Mouse (Mus musculus): Measurements from ENCODE around the gene Tmem186. TPM values are rescaled to one million over a fixed set of nuclear protein-coding genes. Genes with fewer than 3 reads are reported as not detected.

Gene Tmem186
- total RNA-seq, 2 experiments from 2014 or later = 17.1 to 21.1 TPM

DNA sequence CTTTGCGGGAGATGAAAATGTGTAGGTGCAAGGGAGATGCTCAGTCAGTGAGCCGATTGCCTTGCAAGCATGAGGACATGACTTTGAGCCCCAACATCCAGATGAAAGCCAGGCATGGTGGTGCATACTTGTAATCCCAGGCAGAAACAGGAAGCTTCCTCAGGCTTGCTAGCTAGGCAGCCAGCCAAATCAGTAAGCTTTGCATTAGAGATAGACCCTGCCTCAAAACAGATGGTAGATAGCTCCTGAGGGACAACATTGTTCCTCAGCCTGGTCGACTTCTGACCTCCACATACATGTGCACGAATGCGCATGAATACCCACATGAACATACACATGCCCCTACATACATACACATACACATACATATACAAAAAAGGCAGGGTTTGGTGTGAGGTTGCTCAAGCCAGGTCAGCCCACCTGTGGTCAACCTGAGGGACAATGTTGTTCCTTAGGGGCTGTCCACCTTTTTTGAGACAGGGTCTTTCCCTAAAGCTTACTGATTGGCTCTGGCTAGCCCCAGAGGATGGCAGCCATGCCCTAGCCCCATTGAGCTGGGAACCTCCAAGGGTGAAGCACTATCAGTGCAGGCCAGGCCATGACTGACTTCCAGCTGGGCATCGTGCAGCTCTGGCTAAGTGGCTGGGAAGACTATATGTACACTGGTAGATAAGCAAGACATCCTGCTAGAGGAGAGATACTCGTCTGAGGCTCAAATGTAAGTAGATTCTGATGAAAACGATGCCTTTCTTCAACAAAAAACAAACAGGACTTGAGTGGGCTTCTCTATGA is 25.1 kb downstream of the Tmem186 start:
- DNase-seq = no peak

DNA sequence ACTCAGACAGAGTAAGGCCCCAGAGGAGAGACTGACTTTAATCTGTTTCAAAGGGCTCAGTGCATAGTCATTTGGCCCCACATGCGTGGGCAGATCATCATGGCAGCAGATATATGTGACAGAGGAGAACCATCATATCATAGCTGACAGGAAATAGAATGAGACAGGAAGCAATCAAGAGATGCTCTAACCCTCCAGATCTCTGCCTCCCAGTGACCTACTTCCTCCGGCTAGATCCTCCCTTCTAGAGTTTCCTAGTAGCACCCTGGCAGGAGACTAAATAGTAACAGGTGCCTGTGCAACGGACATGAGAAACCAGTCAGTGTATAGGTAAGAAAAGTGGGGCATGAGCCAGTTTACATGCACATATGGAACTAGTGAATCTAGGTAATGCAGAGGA is 27.1 kb downstream of the Tmem186 start:
- DNase-seq = no peak

DNA sequence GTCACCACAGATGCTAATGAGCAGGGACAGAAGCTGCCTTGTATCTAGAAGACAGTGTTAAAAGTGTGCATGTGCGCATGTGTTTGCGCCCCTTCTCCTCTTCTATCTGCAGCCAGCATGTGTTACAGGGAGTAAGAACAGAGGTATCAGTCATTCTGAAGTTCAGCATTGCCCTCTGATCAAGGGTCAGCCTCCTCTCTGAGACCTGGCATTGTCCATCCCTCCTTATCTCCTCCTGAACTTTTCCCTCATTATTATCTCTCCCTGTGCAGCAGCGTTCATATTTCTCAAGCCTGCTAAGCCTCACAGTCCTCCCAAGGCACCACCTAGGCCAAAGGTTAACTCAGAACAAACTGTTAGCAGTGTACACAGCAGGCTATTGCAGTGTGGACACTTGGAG is 33.7 kb downstream of the Tmem186 start:
- no peak for DNase-seq

GRCm38 (mm10) chr16:8597516-8597915 is 40.0 kb downstream of the Tmem186 start:
- no peak for DNase-seq

DNA sequence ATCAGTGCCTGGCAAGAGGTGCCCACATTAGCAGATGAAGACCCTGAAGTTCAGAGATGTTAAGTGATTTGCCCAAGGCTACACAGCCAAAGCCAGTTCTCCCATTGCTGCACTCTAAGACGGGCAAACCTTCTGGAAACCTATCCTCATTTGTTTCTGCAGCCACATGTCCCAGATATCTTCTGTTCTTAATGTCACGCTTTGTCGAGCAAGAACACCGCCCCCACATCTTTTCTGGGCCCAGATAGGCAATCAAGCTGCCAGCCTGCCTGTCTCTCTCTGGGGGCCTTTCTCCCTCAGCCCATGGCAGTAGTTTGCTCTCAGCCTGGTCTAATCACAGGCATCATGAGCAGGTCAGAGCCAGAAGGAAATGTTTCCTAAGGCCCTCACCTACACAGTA is 41.2 kb downstream of the Tmem186 start:
- DNase-seq = no peak

- DNase-seq = no peak
Measured at GRCm38 (mm10) chr16:8595411-8595810, 42.1 kb downstream of the Tmem186 start.

DNA sequence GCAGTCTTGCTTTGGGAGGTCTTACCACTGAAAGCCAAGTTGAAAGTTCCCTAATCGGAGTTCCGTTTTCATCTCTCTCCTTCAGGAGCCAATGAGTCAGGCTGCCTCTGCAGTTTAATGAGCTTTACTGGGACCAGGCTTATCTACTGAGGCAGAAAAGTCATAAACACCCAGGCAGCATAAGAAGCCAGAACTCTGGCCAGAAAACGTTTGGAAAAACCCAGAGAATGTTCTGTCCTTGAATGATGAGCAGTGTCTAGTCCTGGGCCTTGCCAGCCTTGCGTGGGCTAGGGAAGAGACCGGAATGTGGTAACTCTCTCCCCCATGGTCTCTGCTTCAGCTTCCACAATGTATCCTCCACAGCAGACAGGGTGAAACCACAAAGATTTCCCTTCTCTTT is 52.5 kb downstream of the Tmem186 start:
- DNase-seq = peak; percentile 21 to 24

- no peak for DNase-seq
Measured at GRCm38 (mm10) chr16:8584248-8584647, 53.3 kb downstream of the Tmem186 start.

Small RNAs within 50 kb of the gene (microRNA-seq; reads per million reads assigned to microRNA genes)
- gene Gm22137 = not detected

Other genes with a start within 250 kb of the Tmem186 start
- gene Tmem114, start 212.6 kb downstream of the Tmem186 start, total RNA-seq (2021) = not detected
- gene Mettl22, start 166.9 kb downstream of the Tmem186 start, total RNA-seq (2021) = 10 to 100 TPM; 10.4 to 15.8 TPM
- gene Abat, start 124.3 kb downstream of the Tmem186 start, total RNA-seq (2021) = 10 to 100 TPM; 77.3 to 82.1 TPM
- gene Pmm2, start within 50 bp of the Tmem186 start, total RNA-seq (2021) = 10 to 100 TPM; 44.2 to 50.2 TPM
- 100 to 1,000 TPM in 1 of 2 experiments, 10 to 100 TPM in 1; 50.0 to 107 TPM for gene Carhsp1, start 34.4 kb upstream of the Tmem186 start, total RNA-seq (2021)
- not detected for gene Gm5767, start 43.1 kb upstream of the Tmem186 start, total RNA-seq (2021)
- 100 to 1,000 TPM; 106 to 111 TPM for gene Usp7, start 154.6 kb upstream of the Tmem186 start, total RNA-seq (2021)
- gene 1810013L24Rik, start 192.4 kb upstream of the Tmem186 start, total RNA-seq (2021) = 10 to 100 TPM; 91.1 to 92.0 TPM